Mouse (Mus musculus) G1E (cell line): ENCODE measurements around the gene Nop10. TPM values are rescaled to one million over a fixed set of nuclear protein-coding genes. Genes with fewer than 3 reads are reported as not detected.
A peak's percentile ranks its signal among the peaks of the same experiment; 100 is the strongest.

ENCODE experiments used
- ATAC-seq: 2 replicates; pipeline ENCODE4 v1.8.0; 2016; ENCODE audit warnings: mild to moderate bottlenecking; ENCODE audit not compliant: insufficient number of reproducible peaks, poor library complexity, low FRiP score, severe bottlenecking; ENCODE audit errors: extremely low read depth
- DNase-seq: peaks from one replicate; pipeline ENCODE4 v3.0.0; 2012; ENCODE audit warnings: low spot score
- H3K27me3 ChIP-seq: 2 replicates; pipeline ENCODE4 v1.6.1; 2012; ENCODE audit warnings: mild to moderate bottlenecking, low read length, inconsistent platforms; ENCODE audit not compliant: insufficient read depth
- H3K36me3 ChIP-seq: replicated peaks from 2 replicates; pipeline ENCODE3; 2012; ENCODE audit warnings: mild to moderate bottlenecking, inconsistent platforms
- H3K4me1 ChIP-seq: 2 replicates; pipeline ENCODE4 v1.6.1; 2012; ENCODE audit warnings: low read depth, low read length, inconsistent platforms, mixed read lengths; ENCODE audit not compliant: insufficient read depth
- H3K4me3 ChIP-seq: 2 replicates; pipeline ENCODE4 v1.5.1; 2012; ENCODE audit warnings: low read depth, mild to moderate bottlenecking, inconsistent platforms, low read length, moderate library complexity, mixed read lengths
- H3K9me3 ChIP-seq: replicated peaks from 2 replicates; pipeline ENCODE4 v1.6.1; 2012; ENCODE audit warnings: inconsistent platforms
- CTCF ChIP-seq: IDR thresholded peaks from 2 replicates; pipeline ENCODE4 v1.5.1; 2012; ENCODE audit warnings: low read depth, low read length, inconsistent platforms, mixed read lengths
- GATA1 ChIP-seq: IDR thresholded peaks from 2 replicates; pipeline ENCODE4 v1.6.1; 2012; ENCODE audit warnings: borderline replicate concordance, low read length, inconsistent platforms, mixed read lengths
- GATA2 ChIP-seq: IDR thresholded peaks from 2 replicates; pipeline ENCODE4 v1.6.1; 2012; ENCODE audit warnings: low read depth, low read length, inconsistent platforms, borderline replicate concordance
- POLR2AphosphoS5 ChIP-seq: IDR thresholded peaks from 2 replicates; pipeline ENCODE4 v1.6.1; 2012; ENCODE audit warnings: low read depth, low read length, inconsistent platforms; ENCODE audit not compliant: insufficient replicate concordance
- TAL1 ChIP-seq: conservative IDR thresholded peaks from 2 replicates; pipeline ENCODE4 v1.6.1; 2012; ENCODE audit warnings: low read depth, low read length, inconsistent platforms, mixed read lengths
- polyA plus RNA-seq: library from polyadenylated mRNA; stranded (reverse); fragments of >175 nt; gene quantifications from 2 replicates; pipeline ENCODE4 v1.2.3, GENCODE M21; 2012
- total RNA-seq, 2 experiments: library from RNA; stranded (forward) in 1 of 2; stranded (reverse) in 1 of 2; fragments of 200-1000 nt in 1 of 2; fragments of >200 nt in 1 of 2; fragmentation: Nextera tagmentation in 1 of 2; gene quantifications; 2 replicates each; pipeline ENCODE4 v1.2.3; 2014 to 2017

The Nop10 gene
- total and polyA plus RNA-seq, 3 experiments = 34.5 to 240 (median 53.1) TPM

DNA sequence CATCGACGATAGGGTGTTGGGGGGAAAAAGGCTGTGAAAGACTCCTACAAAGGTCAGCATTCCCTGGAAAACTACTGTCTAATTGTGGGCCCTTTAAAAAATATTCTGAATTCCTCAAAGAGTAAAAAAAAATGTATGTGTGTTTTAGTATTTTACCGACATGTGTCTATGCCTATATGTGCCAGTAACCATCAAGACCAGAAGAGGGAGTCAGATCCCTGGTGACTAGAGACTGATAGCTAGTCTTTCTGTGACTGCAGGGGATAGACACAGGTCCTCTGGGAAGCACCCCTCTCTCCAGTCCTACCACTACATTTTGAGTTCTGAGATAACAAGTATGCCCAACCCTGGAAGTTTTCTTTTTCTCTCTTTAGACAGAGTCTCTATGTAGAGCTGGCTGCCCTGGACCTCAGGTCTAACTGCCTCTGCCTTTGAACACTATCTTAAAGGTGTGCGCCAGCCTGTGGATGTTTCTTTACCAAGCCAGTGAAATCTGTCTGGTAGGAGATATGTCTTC is 1.1 kb downstream of the Nop10 start:
- Histone ChIP-seq H3K27me3 (no peaks in the 10 kb centered on the region; the same call in 1 of the 2 replicates), H3K4me3 (peak overlapping the region; percentile 75), H3K4me1 (peaks cover 36% of the 10 kb centered on the region), H3K9me3 (no peaks in the 10 kb centered on the region), H3K36me3 (peaks cover 21% of the 10 kb centered on the region)
- TF ChIP-seq GATA1 (no peak), POLR2AphosphoS5 (no peak), CTCF (no peak)
- DNase-seq = peak; percentile 28
- peak; percentile 35; the same call in 1 of the 2 replicates for ATAC-seq

DNA sequence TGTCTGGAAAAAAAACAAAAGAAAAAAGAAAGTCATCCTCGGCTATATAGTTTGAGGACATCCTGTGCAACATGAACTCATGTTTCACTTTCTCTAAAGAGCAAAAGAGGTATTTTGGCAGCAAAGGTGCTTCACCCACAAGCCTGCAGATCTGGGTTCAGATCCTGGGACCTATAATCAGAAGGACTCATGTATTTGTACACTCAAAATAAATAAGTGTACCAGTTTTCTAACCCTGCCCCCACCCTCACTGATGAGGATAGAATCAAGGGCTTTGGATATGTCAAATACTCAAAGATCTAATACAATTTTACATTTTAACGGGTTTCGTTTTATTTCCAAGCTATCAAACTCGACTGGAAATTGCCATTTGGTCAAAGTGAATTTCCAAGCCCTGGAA is 2.6 kb downstream of the Nop10 start:
- Histone ChIP-seq H3K4me1 (peaks cover 38% of the 10 kb centered on the region), H3K9me3 (no peaks in the 10 kb centered on the region), H3K27me3 (no peaks in the 10 kb centered on the region), H3K4me3 (no peak overlapping the region; the same call in 1 of the 2 replicates), H3K36me3 (peaks cover 21% of the 10 kb centered on the region)
- no peak for ATAC-seq
- DNase-seq = no peak
- TF ChIP-seq CTCF = no peak
- no peak for TF ChIP-seq GATA2
- TF ChIP-seq TAL1 = no peak
- no peak for TF ChIP-seq GATA1
- TF ChIP-seq POLR2AphosphoS5 = no peak

DNA sequence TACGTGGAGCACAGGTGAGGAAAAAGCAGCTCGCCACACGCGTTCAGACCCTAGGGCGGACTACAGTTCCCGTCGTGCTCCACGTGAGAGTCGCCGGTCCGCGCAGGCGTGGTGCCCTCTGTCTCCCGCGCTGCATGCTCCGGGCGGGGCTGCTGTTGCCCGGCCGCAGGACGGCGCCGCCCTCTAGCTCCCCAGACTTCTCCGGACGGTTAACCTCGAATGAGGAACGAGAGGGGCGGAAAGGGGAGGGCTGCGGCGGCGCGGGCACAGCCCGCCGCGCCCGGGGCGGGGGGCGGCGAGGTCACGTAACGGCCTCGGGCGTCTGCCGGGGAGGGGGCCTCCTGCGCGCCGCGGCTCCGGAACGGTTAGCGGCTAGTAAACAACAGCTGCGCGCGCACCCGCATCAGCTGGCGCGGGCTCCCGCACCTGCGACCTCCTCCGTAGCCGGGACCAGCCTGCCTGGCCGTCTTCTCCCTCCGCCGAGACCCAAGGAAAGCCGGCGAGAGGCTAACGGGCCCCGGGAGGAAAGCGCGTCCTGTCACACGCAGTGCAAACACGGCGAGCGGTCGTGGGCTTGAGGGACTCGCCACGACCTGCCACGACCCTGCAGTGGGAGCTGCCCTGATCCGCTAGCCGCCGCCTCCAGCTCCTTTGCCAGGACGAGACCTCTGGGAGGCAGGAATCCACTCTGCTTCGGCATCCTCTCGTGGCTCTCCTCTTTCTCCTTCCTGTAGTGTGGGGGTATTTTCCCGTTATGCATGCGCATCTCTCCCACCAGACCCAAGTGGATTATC is 3.9 kb downstream of the Nop10 start, which contains the start of gene Slc12a6:
Slc12a6 (plus strand) TSS at position 378 of the 794 bp plus-strand sequence.
- ATAC-seq = peak; percentile 71
- DNase-seq = peak; percentile 84
- Histone ChIP-seq H3K36me3 (peaks cover 23% of the 10 kb centered on the region), H3K27me3 (no peaks in the 10 kb centered on the region), H3K4me1 (peaks cover 38% of the 10 kb centered on the region), H3K4me3 (peak within 1 kb of the TSS; percentile 94), H3K9me3 (no peaks in the 10 kb centered on the region)
- TF ChIP-seq GATA2 (no peak), CTCF (no peak), GATA1 (no peak), POLR2AphosphoS5 (no peak), TAL1 (no peak)

DNA sequence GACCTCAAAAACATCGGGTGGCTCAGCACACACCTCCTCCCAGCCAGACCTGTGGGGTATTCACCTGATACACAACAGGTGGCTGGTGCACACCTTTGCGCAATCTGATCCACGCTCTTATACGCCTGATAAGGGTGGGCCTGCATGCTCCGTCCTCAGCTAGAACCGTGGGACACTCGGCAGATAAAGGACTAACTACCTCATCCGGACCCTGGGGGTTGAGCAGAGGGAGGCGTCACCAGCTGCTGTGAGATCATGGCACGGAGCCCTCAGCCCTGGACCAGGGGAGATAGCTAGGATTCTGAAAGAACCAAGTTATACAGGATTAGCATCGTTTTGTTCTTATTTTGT is 4.5 kb downstream of the Nop10 start, which contains the start of gene Gm21985:
Gm21985 (plus strand) TSS at position 73 of the 351 bp plus-strand sequence.
- Histone ChIP-seq H3K4me1 (peaks cover 38% of the 10 kb centered on the region), H3K27me3 (no peaks in the 10 kb centered on the region), H3K9me3 (no peaks in the 10 kb centered on the region), H3K4me3 (peak within 1 kb of the TSS; percentile 94), H3K36me3 (peaks cover 24% of the 10 kb centered on the region)
- ATAC-seq (0 out of 2 replicates have a peak, but pooled peaks have one; percentile 9), DNase-seq (peak; percentile 30)
- no peak for TF ChIP-seq TAL1
- no peak for TF ChIP-seq POLR2AphosphoS5
- no peak for TF ChIP-seq GATA2
- TF ChIP-seq CTCF = no peak
- no peak for TF ChIP-seq GATA1

DNA sequence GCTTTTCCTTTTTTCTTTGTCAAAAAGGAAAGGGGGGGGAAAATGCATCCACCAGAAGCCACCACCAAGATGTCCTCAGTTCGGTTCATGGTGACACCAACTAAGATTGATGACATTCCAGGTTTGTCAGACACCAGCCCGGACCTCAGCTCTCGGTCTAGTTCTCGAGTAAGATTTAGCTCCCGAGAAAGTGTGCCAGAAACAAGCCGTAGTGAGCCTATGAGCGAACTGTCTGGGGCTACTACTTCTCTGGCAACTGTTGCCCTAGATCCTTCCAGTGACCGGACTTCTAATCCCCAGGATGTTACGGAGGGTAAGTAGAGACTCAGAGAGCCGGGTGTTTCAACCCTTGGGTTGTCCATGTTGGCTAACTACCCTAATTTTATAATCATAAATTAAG is 5.1 kb downstream of the Nop10 start:
- no peaks in the 10 kb centered on the region for H3K9me3 ChIP-seq
- H3K36me3 ChIP-seq = peaks cover 26% of the 10 kb centered on the region
- no peak overlapping the region; the same call in 1 of the 2 replicates for H3K4me3 ChIP-seq
- no peak for TF ChIP-seq TAL1
- no peak for TF ChIP-seq GATA1
- no peak for TF ChIP-seq CTCF
- no peak for TF ChIP-seq GATA2
- no peak for TF ChIP-seq POLR2AphosphoS5
- DNase-seq (no peak), ATAC-seq (no peak)
- no peaks in the 10 kb centered on the region for H3K27me3 ChIP-seq
- H3K4me1 ChIP-seq = peaks cover 36% of the 10 kb centered on the region

DNA sequence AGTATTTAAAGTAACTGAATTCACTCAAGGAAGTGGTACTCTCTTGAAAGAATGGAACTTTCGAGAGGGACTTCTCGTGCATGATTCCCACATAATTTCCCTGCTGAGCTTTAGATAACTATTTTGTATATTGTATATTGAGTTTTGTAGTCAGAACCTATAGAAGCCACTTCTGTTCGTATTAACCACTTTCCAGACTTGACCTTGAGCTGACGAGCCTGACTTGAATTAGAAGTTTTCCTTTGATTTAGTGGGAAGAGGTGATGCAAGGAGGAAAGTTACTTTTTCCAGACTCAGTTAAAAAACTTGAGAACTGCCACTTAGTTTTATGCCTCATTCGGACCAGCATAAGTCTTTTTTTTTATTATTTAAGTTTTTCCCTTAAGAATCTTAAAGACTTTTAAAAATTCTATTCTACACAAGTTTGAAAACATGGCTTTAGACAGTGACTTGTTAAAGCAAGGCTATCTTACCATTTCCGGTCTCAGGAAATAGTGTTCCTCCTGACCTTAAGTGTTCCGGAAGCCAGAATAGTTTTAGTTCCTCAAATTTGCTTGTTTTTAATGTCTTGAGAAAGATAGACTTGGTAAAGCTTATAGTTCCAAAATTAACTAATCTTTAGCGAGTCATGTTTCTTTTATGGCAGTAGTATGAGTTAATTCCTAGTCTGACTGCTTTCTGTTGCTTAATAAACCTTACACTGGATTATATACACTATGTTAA is 6.0 kb downstream of the Nop10 start:
- Histone ChIP-seq H3K4me1 (peaks cover 36% of the 10 kb centered on the region), H3K9me3 (no peaks in the 10 kb centered on the region), H3K4me3 (no peak overlapping the region), H3K36me3 (peaks cover 26% of the 10 kb centered on the region), H3K27me3 (no peaks in the 10 kb centered on the region)
- TF ChIP-seq POLR2AphosphoS5 = no peak
- TF ChIP-seq GATA2 = no peak
- no peak for TF ChIP-seq TAL1
- no peak for TF ChIP-seq GATA1
- no peak for TF ChIP-seq CTCF
- ATAC-seq (0 out of 2 replicates have a peak, but pooled peaks have one; percentile 18), DNase-seq (no peak)
